Mouse (Mus musculus) liver, adult 2 months (tissue): Measurements from ENCODE around the gene Clcn2. TPM values are rescaled to one million over a fixed set of nuclear protein-coding genes. Genes with fewer than 3 reads are reported as not detected.

Experiments
- DNase-seq: peaks from one replicate; pipeline ENCODE4 v3.0.0-alpha.2; 2011; ENCODE audit warnings: low read depth, low spot score; ENCODE audit errors: extremely low read depth
- H3K27ac ChIP-seq: fragments of 200-500 bp; replicated peaks from 2 replicates; pipeline ENCODE4 v1.5.1; 2012; ENCODE audit warnings: low read depth, mild to moderate bottlenecking, control low read depth, inconsistent platforms, low read length; ENCODE audit not compliant: insufficient read depth
- H3K27me3 ChIP-seq: fragments of 200-500 bp; 2 replicates; pipeline ENCODE4 v1.6.1; 2012; ENCODE audit warnings: mild to moderate bottlenecking, moderate library complexity, low read length, inconsistent platforms; ENCODE audit not compliant: control insufficient read depth, insufficient read depth
- H3K36me3 ChIP-seq: fragments of 200-500 bp; 2 replicates; pipeline ENCODE4 v1.6.1; 2012; ENCODE audit warnings: low read length, inconsistent platforms; ENCODE audit not compliant: control insufficient read depth, insufficient read depth
- H3K4me1 ChIP-seq: fragments of 200-500 bp; 2 replicates; pipeline ENCODE4 v1.6.1; 2011; ENCODE audit warnings: low read length; ENCODE audit not compliant: control insufficient read depth, insufficient read depth
- H3K4me3 ChIP-seq: fragments of 200-500 bp; 2 replicates; pipeline ENCODE4 v1.5.1; 2011; ENCODE audit warnings: low read depth, mild to moderate bottlenecking, control low read depth, low read length, moderate library complexity; ENCODE audit not compliant: insufficient read depth
- H3K79me2 ChIP-seq: fragments of 200-500 bp; 2 replicates; pipeline ENCODE4 v1.6.1; 2012; ENCODE audit warnings: inconsistent platforms, mild to moderate bottlenecking, low read length, moderate library complexity; ENCODE audit not compliant: control insufficient read depth, insufficient read depth
- H3K9ac ChIP-seq: fragments of 200-500 bp; 2 replicates; pipeline ENCODE4 v1.6.1; 2012; ENCODE audit warnings: low read depth, mild to moderate bottlenecking, control low read depth, inconsistent platforms, low read length
- CTCF ChIP-seq: fragments of 200-500 bp; IDR thresholded peaks from 2 replicates; pipeline ENCODE4 v1.5.1; 2011; ENCODE audit warnings: low read depth, low read length, control low read depth
- POLR2A ChIP-seq: fragments of 200-500 bp; IDR thresholded peaks from 2 replicates; pipeline ENCODE4 v1.6.1; 2011; ENCODE audit warnings: low read length, control low read depth; ENCODE audit not compliant: insufficient read depth; ENCODE audit errors: extremely low read depth
- WGBS: fragments of 180-500 bp; shearing (Covaris S2); methylation state at CpG from one replicate; pipeline ENCODE4 v1.1.7; 2018; 5-methylcytosine and 5-hydroxymethylcytosine counted together
- polyA plus RNA-seq: library from polyadenylated mRNA; depleted of rRNA; stranded (reverse); fragments of >200 nt; gene quantifications from 2 replicates; pipeline ENCODE4 v1.2.3, GENCODE M21; 2012
- total RNA-seq: library from RNA; depleted of rRNA; stranded (reverse); fragments of >200 nt; gene quantifications from 2 replicates; pipeline ENCODE4 v1.2.3, GENCODE M21; 2014

The Clcn2 gene
- total and polyA plus RNA-seq, 2 experiments = 29.6 to 58.6 TPM

DNA sequence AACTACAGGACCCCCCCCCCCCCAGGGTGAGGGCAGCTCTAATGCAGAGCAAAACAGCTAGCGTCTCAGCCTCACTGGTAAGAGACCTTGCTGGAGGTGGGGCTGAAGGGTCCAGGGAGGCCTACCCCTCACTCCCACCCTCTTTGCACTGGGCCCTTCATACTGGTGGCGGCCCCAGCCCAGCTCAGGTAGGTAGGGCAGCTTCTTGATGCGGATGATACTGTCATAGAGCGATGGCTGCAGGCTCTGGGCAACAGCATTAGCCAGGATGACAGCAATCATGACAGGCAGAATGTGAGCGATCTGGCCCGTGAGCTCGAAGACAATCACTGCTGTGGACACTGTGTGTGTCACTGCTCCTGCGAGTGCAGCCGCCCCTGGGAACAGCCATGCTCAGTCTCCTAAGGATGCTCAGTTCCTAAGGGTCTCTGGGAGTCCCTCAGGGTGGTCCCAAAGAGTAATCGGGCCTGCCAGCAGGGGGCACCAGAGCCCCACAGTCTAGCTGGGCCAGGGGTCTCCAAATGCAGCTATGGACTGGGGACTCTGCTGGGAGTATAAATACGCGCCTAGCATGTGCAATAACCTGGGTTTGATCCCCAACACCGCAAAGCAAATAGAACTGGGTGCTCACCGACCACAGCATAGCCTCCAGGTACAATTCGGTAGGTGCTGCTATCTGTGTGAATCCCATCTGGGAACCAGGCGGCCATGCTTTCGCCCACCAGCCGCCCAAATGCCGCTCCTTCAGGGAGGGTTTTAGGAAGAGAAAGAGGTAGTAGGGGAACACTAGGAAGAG lies 8.4 kb downstream of the Clcn2 start:
- no peak overlapping the region for H3K4me3 ChIP-seq
- H3K4me1 ChIP-seq = no peaks in the 10 kb centered on the region
- H3K27ac ChIP-seq = no peak overlapping the region
- H3K36me3 ChIP-seq = 0 out of 2 replicates have a peak, but pooled peaks cover 2% of the 10 kb centered on the region
- no peaks in the 10 kb centered on the region for H3K27me3 ChIP-seq
- 86% methylated on average over 19 of the region's 19 CpGs for WGBS
- TF ChIP-seq POLR2A (no peak), CTCF (peak; percentile 69)
- no peak for DNase-seq
- no peak overlapping the region for H3K9ac ChIP-seq
- no peaks in the 10 kb centered on the region for H3K79me2 ChIP-seq

GRCm38 (mm10) chr16:20708220-20708938 lies 9.2 kb downstream of the Clcn2 start:
- H3K27me3 ChIP-seq = no peaks in the 10 kb centered on the region
- H3K4me3 ChIP-seq = no peak overlapping the region
- no peak for DNase-seq
- TF ChIP-seq CTCF = no peak
- TF ChIP-seq POLR2A = no peak
- 0 out of 2 replicates have a peak, but pooled peaks cover 2% of the 10 kb centered on the region for H3K36me3 ChIP-seq
- WGBS = 95% methylated on average over 21 of the region's 21 CpGs
- no peaks in the 10 kb centered on the region for H3K4me1 ChIP-seq
- H3K27ac ChIP-seq = no peak overlapping the region
- no peaks in the 10 kb centered on the region for H3K79me2 ChIP-seq
- no peak overlapping the region for H3K9ac ChIP-seq

DNA sequence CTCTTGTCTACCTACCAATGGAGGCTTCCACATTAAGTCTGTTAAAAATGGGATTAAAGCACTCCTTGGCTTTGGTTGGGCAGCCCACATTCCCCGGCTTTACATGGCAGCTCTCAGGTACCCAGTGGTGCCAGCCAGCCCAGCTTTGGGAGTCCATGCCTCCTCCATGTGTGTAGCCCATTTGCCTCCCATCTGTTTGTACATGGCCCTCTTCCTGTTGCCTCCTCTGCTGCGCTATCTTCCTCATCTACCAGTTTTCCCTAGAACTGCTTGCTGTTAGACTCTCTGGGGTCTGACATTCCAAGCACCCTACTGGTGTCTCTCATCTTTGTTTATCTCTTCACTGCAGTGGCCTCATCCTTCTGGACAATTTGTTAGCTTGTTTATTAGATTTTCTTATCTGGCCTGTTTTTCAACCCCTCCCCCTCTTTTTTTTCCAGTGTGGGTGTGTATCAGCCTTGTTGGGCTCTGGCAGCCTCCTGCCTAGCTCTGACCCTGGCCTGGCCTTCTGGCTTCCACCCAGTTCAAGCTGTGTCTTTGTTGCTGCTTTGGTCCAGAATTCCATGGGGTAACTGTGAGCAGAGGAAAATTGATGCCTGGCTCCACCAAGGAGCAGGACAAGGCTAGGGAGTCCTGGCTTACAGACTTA lies 11.0 kb downstream of the Clcn2 start:
- no peak for DNase-seq
- Histone ChIP-seq H3K79me2 (no peaks in the 10 kb centered on the region), H3K36me3 (no peaks in the 10 kb centered on the region), H3K9ac (no peak overlapping the region), H3K27ac (no peak overlapping the region), H3K27me3 (no peaks in the 10 kb centered on the region), H3K4me1 (no peaks in the 10 kb centered on the region), H3K4me3 (no peak overlapping the region)
- TF ChIP-seq CTCF (no peak), POLR2A (no peak)
- 95% methylated on average over 2 of the region's 2 CpGs for WGBS

DNA sequence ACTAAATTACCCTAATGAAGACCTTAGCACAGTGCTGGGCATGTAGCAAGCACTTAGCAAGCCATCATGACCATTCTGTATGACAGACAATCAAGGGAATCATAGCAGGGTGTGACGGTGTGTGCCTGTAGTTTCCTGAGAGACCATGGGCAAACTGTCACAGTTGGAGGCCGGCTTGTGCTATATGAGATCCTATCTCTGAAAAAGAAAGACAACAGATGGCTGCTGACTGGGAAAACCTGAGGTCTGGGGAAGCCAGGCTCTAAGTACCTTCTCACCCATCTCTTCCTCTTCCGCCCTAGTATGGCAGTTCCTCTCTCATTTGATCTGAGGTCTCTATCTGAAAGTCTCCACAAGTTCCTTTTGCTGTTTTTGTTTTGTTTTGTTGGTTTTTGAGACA lies 11.8 kb downstream of the Clcn2 start:
- no peaks in the 10 kb centered on the region for H3K27me3 ChIP-seq
- H3K4me1 ChIP-seq = no peaks in the 10 kb centered on the region
- no peaks in the 10 kb centered on the region for H3K36me3 ChIP-seq
- no peak overlapping the region for H3K27ac ChIP-seq
- no peaks in the 10 kb centered on the region for H3K79me2 ChIP-seq
- no peak overlapping the region for H3K9ac ChIP-seq
- 83% methylated on average over 3 of the region's 3 CpGs for WGBS
- H3K4me3 ChIP-seq = no peak overlapping the region
- no peak for TF ChIP-seq CTCF
- TF ChIP-seq POLR2A = no peak
- no peak for DNase-seq

GRCm38 (mm10) chr16:20703699-20704400 lies 13.7 kb downstream of the Clcn2 start:
- H3K4me1 ChIP-seq = no peaks in the 10 kb centered on the region
- H3K79me2 ChIP-seq = no peaks in the 10 kb centered on the region
- WGBS = 89% methylated on average over 6 of the region's 6 CpGs
- no peaks in the 10 kb centered on the region for H3K36me3 ChIP-seq
- TF ChIP-seq CTCF (no peak), POLR2A (no peak)
- no peak overlapping the region for H3K9ac ChIP-seq
- H3K27ac ChIP-seq = no peak overlapping the region
- DNase-seq = no peak
- no peaks in the 10 kb centered on the region for H3K27me3 ChIP-seq
- H3K4me3 ChIP-seq = no peak overlapping the region
